Comparison of ENCODE assay signal across 8 mouse cellular contexts in genomic region chr17:81668466-81668865, GRCm38 (mm10).
DNase-seq lines count a peak whose midpoint lies in the region; ATAC-seq and TF ChIP-seq lines count a peak whose summit lies in the region.

No protein-coding gene starts in this region.

- no peaks in the 10 kb centered on the region for H3K36me3 ChIP-seq in forebrain, postnatal 0 days (ENCODE audit: insufficient read depth)
- H3K36me3 ChIP-seq in liver, postnatal 0 days (replicated peaks; ENCODE audit: insufficient read depth, low read length) = no peaks in the 10 kb centered on the region

- H3K27me3 ChIP-seq in forebrain, postnatal 0 days (ENCODE audit: insufficient read depth, low read length) = no peaks in the 10 kb centered on the region
- peaks cover 30% of the 10 kb centered on the region for H3K27me3 ChIP-seq in liver, postnatal 0 days (ENCODE audit: insufficient read depth, low read length)

- no peak for DNase-seq in gastrocnemius, adult 2 months
- DNase-seq in gastrocnemius, postnatal 14 days = no peak
- DNase-seq in MN1 (ENCODE audit: low spot score) = peak; percentile 22
- DNase-seq in forebrain, postnatal 0 days = no peak
- no peak for DNase-seq in liver, postnatal 0 days
- no peak for DNase-seq in urinary bladder, adult 2 months (ENCODE audit: low spot score)
- no peak for DNase-seq in frontal cortex, postnatal 36 days (ENCODE audit: low spot score in 2 of 2)
- DNase-seq in spleen, postnatal 14 days (ENCODE audit: low spot score in 2 of 2) = no peak

- H3K9me3 ChIP-seq in forebrain, postnatal 0 days (ENCODE audit: low read length) = no peaks in the 10 kb centered on the region
- H3K9me3 ChIP-seq in liver, postnatal 0 days (ENCODE audit: low read length) = no peaks in the 10 kb centered on the region

- no peak overlapping the region for H3K27ac ChIP-seq in gastrocnemius, adult 2 months
- H3K27ac ChIP-seq in forebrain, postnatal 0 days (ENCODE audit: low read depth, low read length) = peak overlapping the region; percentile 98
- no peak overlapping the region for H3K27ac ChIP-seq in liver, postnatal 0 days (ENCODE audit: low read depth)

- ATAC-seq in forebrain, postnatal 0 days = no peak
- ATAC-seq in liver, postnatal 0 days = no peak

- peak overlapping the region; percentile 87 for H3K4me3 ChIP-seq in gastrocnemius, adult 2 months
- peak overlapping the region; percentile 60 for H3K4me3 ChIP-seq in forebrain, postnatal 0 days (ENCODE audit: low read depth, low read length)
- peak overlapping the region; percentile 60; the same call in 1 of the 2 replicates for H3K4me3 ChIP-seq in liver, postnatal 0 days (ENCODE audit: low read depth, low read length)

- H3K4me1 ChIP-seq in forebrain, postnatal 0 days (ENCODE audit: insufficient read depth) = peaks cover 4% of the 10 kb centered on the region
- H3K4me1 ChIP-seq in liver, postnatal 0 days (ENCODE audit: insufficient read depth) = no peaks in the 10 kb centered on the region

- TF ChIP-seq CTCF in gastrocnemius, adult 2 months (IDR thresholded peaks at IDR 0.05) = no peak
- TF ChIP-seq CTCF in forebrain, postnatal 0 days (IDR thresholded peaks at IDR 0.05; ENCODE audit: low read depth) = no peak; the same call in 1 of the 2 replicates
- no peak for TF ChIP-seq CTCF in liver, postnatal 0 days (IDR thresholded peaks at IDR 0.05; ENCODE audit: low read depth)

- TF ChIP-seq EP300 in liver, postnatal 0 days (IDR thresholded peaks at IDR 0.05; ENCODE audit: low read depth) = no peak

- intact Hi-C loops in gastrocnemius, adult 2 months (cut with DNase I) = loop anchor here (10.0 kb wide), 3 partner anchors 116 to 474 kb away; no protein-coding TSS in a partner anchor
- intact Hi-C loops in gastrocnemius, postnatal 14 days (cut with DNase I; ENCODE audit: low total_unique reads) = no loop called here

- H3K4me2 ChIP-seq in forebrain, postnatal 0 days (ENCODE audit: low read depth) = peak overlapping the region; percentile 70
- peak overlapping the region; percentile 86 for H3K4me2 ChIP-seq in liver, postnatal 0 days (ENCODE audit: low read depth, low read length)

- 5% methylated on average over 2 of the region's 2 CpGs for WGBS in forebrain, postnatal 0 days
- WGBS in liver, postnatal 0 days (ENCODE audit: insufficient replicate concordance) = 11% methylated on average over 2 of the region's 2 CpGs

- H3K9ac ChIP-seq in forebrain, postnatal 0 days = peak overlapping the region; percentile 86
- H3K9ac ChIP-seq in liver, postnatal 0 days (replicated peaks) = no peak overlapping the region
